Mouse (Mus musculus) ES-Bruce4 (cell line): ENCODE results near the gene Dydc2. TPM values are rescaled to one million over a fixed set of nuclear protein-coding genes. Genes with fewer than 3 reads are reported as not detected.
"Not testable (repeated sequence)": the region's sequence is repeated elsewhere in the genome, so short reads cannot be mapped to it uniquely, and the experiment has no call there.

Source experiments
- H3K27ac ChIP-seq: 2 replicates; pipeline ENCODE4 v1.5.1; 2012; ENCODE audit warnings: low read length, inconsistent platforms; ENCODE audit not compliant: insufficient read depth
- H3K27me3 ChIP-seq: 2 replicates; pipeline ENCODE4 v1.6.1; 2012; ENCODE audit warnings: mild to moderate bottlenecking, low read length, inconsistent platforms; ENCODE audit not compliant: control insufficient read depth, poor library complexity, insufficient read depth, severe bottlenecking
- H3K36me3 ChIP-seq: 2 replicates; pipeline ENCODE4 v1.6.1; 2012; ENCODE audit warnings: inconsistent platforms, mild to moderate bottlenecking, low read length, moderate library complexity; ENCODE audit not compliant: control insufficient read depth, poor library complexity, insufficient read depth, severe bottlenecking
- H3K4me1 ChIP-seq: one replicate; pipeline ENCODE4 v1.8.1; 2011; ENCODE audit warnings: low read length; ENCODE audit not compliant: control insufficient read depth, insufficient read depth
- H3K4me3 ChIP-seq: 2 replicates; pipeline ENCODE4 v1.5.1; 2011; ENCODE audit warnings: low read depth, mild to moderate bottlenecking, low read length
- H3K9ac ChIP-seq: 2 replicates; pipeline ENCODE4 v1.6.1; 2012; ENCODE audit warnings: low read depth, mild to moderate bottlenecking, inconsistent platforms; ENCODE audit not compliant: poor library complexity, severe bottlenecking
- H3K9me3 ChIP-seq: replicated peaks from 2 replicates; pipeline ENCODE4 v1.6.1; 2012; ENCODE audit warnings: mild to moderate bottlenecking, low read length, inconsistent platforms; ENCODE audit not compliant: control insufficient read depth, poor library complexity, insufficient read depth, severe bottlenecking
- CTCF ChIP-seq: IDR thresholded peaks from one replicate; pipeline ENCODE4 v1.8.1; 2011; ENCODE audit warnings: low read depth, low read length
- EP300 ChIP-seq: IDR thresholded peaks from 2 replicates; pipeline ENCODE4 v1.6.1; 2011; ENCODE audit warnings: low read depth, low read length; ENCODE audit not compliant: insufficient read depth
- POLR2A ChIP-seq: IDR thresholded peaks from one replicate; pipeline ENCODE4 v1.8.1; 2011; ENCODE audit warnings: low read length; ENCODE audit not compliant: insufficient read depth
- polyA plus RNA-seq: library from polyadenylated mRNA; stranded (reverse); fragments of >200 nt; gene quantifications from 2 replicates; pipeline ENCODE4 v1.2.4, GENCODE M21; 2011; ENCODE audit warnings: low read depth; ENCODE audit not compliant: missing spikeins, insufficient read depth, insufficient read length

The Dydc2 gene
- polyA plus RNA-seq, 1 experiment = not detected

DNA sequence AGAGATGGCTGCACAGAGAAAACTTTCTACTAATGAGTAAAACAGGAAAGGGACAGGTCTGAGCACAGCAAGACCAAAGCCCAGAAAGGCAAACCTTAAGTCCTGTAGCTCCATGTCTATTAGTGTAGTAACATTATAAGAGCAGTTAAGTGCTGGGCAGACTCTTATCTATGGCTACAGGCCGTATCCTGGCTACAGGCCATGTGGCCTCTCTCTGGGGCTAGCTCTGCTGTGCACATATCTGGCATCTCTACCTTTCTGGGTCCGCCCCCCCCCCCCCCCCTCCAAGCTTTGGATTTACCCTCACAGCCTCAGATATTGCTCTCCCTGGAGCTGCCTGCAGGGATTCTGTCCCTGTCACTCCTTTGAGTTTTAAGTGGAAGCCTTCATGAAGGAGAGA is 3.8 kb downstream of the Dydc2 start:
- no peaks in the 10 kb centered on the region for H3K36me3 ChIP-seq
- no peak overlapping the region for H3K4me3 ChIP-seq
- TF ChIP-seq CTCF = no peak
- TF ChIP-seq EP300 = no peak
- no peak for TF ChIP-seq POLR2A
- H3K9ac ChIP-seq = no peak overlapping the region
- H3K9me3 ChIP-seq = peaks cover 3% of the 10 kb centered on the region; the same call in 1 of the 2 replicates
- no peak overlapping the region for H3K27ac ChIP-seq
- no peaks in the 10 kb centered on the region for H3K27me3 ChIP-seq
- H3K4me1 ChIP-seq = no peaks in the 10 kb centered on the region

- H3K27me3 ChIP-seq, H3K9ac ChIP-seq: not testable (repeated sequence)
Observed at GRCm38 (mm10) chr14:41053190-41053589, 15.8 kb downstream of the Dydc2 start.

DNA sequence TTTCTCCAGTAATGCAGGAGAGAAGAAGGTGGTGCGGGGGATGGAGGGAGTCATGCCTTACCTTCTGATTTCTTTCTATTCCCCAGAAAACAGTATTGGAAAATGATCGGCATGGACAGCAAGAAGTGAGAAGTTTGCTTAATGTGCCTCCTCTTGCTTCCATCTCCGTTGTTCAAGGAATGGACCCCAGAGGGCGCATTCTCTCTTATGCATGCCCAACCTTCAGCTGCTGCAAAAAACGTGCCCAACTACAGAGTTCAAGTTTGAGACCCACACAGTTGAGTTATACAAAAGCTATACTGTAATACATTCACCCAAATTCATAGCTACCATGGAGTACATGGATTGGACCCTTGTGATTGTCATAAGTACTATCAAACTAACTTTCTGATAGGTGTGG is 16.5 kb downstream of the Dydc2 start:
- Histone ChIP-seq H3K27me3 (no peaks in the 10 kb centered on the region), H3K4me3 (no peak overlapping the region), H3K9ac (no peak overlapping the region), H3K4me1 (no peaks in the 10 kb centered on the region), H3K9me3 (no peaks in the 10 kb centered on the region), H3K27ac (no peak overlapping the region), H3K36me3 (no peaks in the 10 kb centered on the region)
- no peak for TF ChIP-seq POLR2A
- no peak for TF ChIP-seq EP300
- peak; percentile 6 for TF ChIP-seq CTCF

More at GRCm38 (mm10) chr14:41053190-41053589, 15.8 kb downstream of the Dydc2 start:
- H3K4me3 ChIP-seq, H3K4me1 ChIP-seq, H3K9me3 ChIP-seq, H3K36me3 ChIP-seq, H3K27ac ChIP-seq: not testable (repeated sequence)

- TF ChIP-seq POLR2A (no peak), CTCF (no peak)
- Histone ChIP-seq H3K27ac (no peak overlapping the region), H3K27me3 (no peaks in the 10 kb centered on the region), H3K9ac (no peak overlapping the region), H3K4me1 (no peaks in the 10 kb centered on the region), H3K9me3 (peaks cover 4% of the 10 kb centered on the region; the same call in 1 of the 2 replicates), H3K36me3 (no peaks in the 10 kb centered on the region), H3K4me3 (no peak overlapping the region)
Observed at GRCm38 (mm10) chr14:41050471-41050870, 18.5 kb downstream of the Dydc2 start.

DNA sequence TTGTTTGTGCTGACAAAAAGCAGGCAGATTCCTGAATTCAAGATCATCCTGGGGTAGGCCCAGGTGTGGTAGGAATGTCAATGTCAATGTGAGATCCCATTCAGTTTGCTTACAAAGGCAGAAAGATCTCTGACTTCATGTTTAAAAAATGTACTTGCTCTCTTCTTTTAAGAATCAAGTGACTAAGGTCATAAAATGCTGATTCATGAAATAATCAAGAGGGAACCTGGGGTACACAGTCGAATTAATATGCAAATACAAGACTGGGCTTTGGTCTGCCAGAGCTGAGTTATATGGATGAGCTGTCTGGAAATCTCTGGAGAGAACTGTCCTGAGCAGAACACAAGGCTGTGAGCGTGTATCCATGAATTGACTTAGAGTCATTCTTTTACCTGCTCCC is 21.6 kb downstream of the Dydc2 start:
- Histone ChIP-seq H3K4me1 (no peaks in the 10 kb centered on the region), H3K36me3 (no peaks in the 10 kb centered on the region), H3K9ac (no peak overlapping the region), H3K9me3 (peaks cover 4% of the 10 kb centered on the region; the same call in 1 of the 2 replicates), H3K27me3 (no peaks in the 10 kb centered on the region), H3K27ac (no peak overlapping the region), H3K4me3 (no peak overlapping the region)
- TF ChIP-seq CTCF (no peak), POLR2A (no peak), EP300 (no peak)

GRCm38 (mm10) chr14:41035146-41035798 is 33.7 kb downstream of the Dydc2 start:
- no peaks in the 10 kb centered on the region for H3K27me3 ChIP-seq
- no peaks in the 10 kb centered on the region for H3K4me1 ChIP-seq
- H3K4me3 ChIP-seq = no peak overlapping the region
- no peak overlapping the region for H3K27ac ChIP-seq
- TF ChIP-seq CTCF (peak; percentile 85), EP300 (no peak), POLR2A (no peak)
- no peaks in the 10 kb centered on the region for H3K36me3 ChIP-seq
- no peak overlapping the region for H3K9ac ChIP-seq
- no peaks in the 10 kb centered on the region for H3K9me3 ChIP-seq
